Mouse (Mus musculus) small intestine, adult 2 months (tissue): ENCODE measurements at regions not wholly inside any gene's neighbourhood (a gene's known extent, or its start where the extent isn't known, plus 50 kb on each side); places are given as distances from the start of the nearest gene placed in this dataset.

ENCODE experiments used
- H3K27ac ChIP-seq: fragments of 200-500 bp; 2 replicates; pipeline ENCODE4 v1.5.1; 2012; ENCODE audit warnings: low read depth, low read length, control low read depth, inconsistent platforms; ENCODE audit not compliant: insufficient read depth
- H3K27me3 ChIP-seq: fragments of 200-500 bp; 2 replicates; pipeline ENCODE4 v1.6.1; 2012; ENCODE audit warnings: mild to moderate bottlenecking, moderate library complexity, low read length, inconsistent platforms; ENCODE audit not compliant: control insufficient read depth, insufficient read depth
- H3K36me3 ChIP-seq: fragments of 200-500 bp; 2 replicates; pipeline ENCODE4 v1.6.1; 2012; ENCODE audit warnings: mild to moderate bottlenecking, low read length, control low read depth, inconsistent platforms; ENCODE audit not compliant: control insufficient read depth, insufficient read depth
- H3K4me1 ChIP-seq: fragments of 200-500 bp; 2 replicates; pipeline ENCODE4 v1.6.1; 2012; ENCODE audit warnings: low read length, inconsistent platforms, mixed read lengths; ENCODE audit not compliant: control insufficient read depth, insufficient read depth, insufficient read length
- H3K4me3 ChIP-seq: fragments of 200-500 bp; 2 replicates; pipeline ENCODE4 v1.5.1; 2012; ENCODE audit warnings: low read depth, mild to moderate bottlenecking, control low read depth, inconsistent platforms, low read length, moderate library complexity
- CTCF ChIP-seq: fragments of 200-500 bp; IDR thresholded peaks from 2 replicates; pipeline ENCODE4 v1.5.1; 2012; ENCODE audit warnings: low read depth, mild to moderate bottlenecking, control low read depth, inconsistent platforms, low read length, moderate library complexity, mixed read lengths; ENCODE audit not compliant: insufficient replicate concordance, insufficient read length; ENCODE audit errors: extremely low read depth
- POLR2A ChIP-seq: fragments of 200-500 bp; IDR thresholded peaks from 2 replicates; pipeline ENCODE4 v1.6.1; 2012; ENCODE audit warnings: low read depth, mild to moderate bottlenecking, control low read depth, inconsistent platforms, low read length, moderate library complexity
- WGBS: fragments of 180-500 bp; shearing (Covaris S2); methylation state at CpG from one replicate; pipeline ENCODE4 v1.1.7; 2018; 5-methylcytosine and 5-hydroxymethylcytosine counted together

- TF ChIP-seq POLR2A, result no peak
- TF ChIP-seq CTCF, result no peak
- no peaks in the 10 kb centered on the region for H3K4me1 ChIP-seq
- 92% methylated on average over 5 of the region's 5 CpGs for WGBS
- H3K27ac ChIP-seq, result no peak overlapping the region
- H3K36me3 ChIP-seq, result no peaks in the 10 kb centered on the region
- no peak overlapping the region for H3K4me3 ChIP-seq
- H3K27me3 ChIP-seq, result no peaks in the 10 kb centered on the region
These were observed 576.2 kb downstream of the Ebf1 start for GRCm38 (mm10) chr11:45193319-45193718.

GRCm38 (mm10) chr11:45199520-45199919, 582.4 kb downstream of the Ebf1 start:
- no peaks in the 10 kb centered on the region for H3K36me3 ChIP-seq
- TF ChIP-seq CTCF, result no peak
- no peak for TF ChIP-seq POLR2A
- no peaks in the 10 kb centered on the region for H3K4me1 ChIP-seq
- no peaks in the 10 kb centered on the region for H3K27me3 ChIP-seq
- 67% methylated on average over 4 of the region's 4 CpGs for WGBS
- no peak overlapping the region for H3K4me3 ChIP-seq
- no peak overlapping the region for H3K27ac ChIP-seq

GRCm38 (mm10) chr11:45200714-45201405, 583.7 kb downstream of the Ebf1 start:
- H3K36me3 ChIP-seq, result no peaks in the 10 kb centered on the region
- H3K27ac ChIP-seq, result no peak overlapping the region
- WGBS, result 52% methylated on average over 9 of the region's 9 CpGs

GRCm38 (mm10) chr11:45203446-45203845, 586.3 kb downstream of the Ebf1 start:
- Histone ChIP-seq H3K27ac (no peak overlapping the region), H3K27me3 (no peaks in the 10 kb centered on the region), H3K36me3 (no peaks in the 10 kb centered on the region), H3K4me3 (no peak overlapping the region), H3K4me1 (no peaks in the 10 kb centered on the region)
- WGBS, result 75% methylated on average over 5 of the region's 5 CpGs
- TF ChIP-seq POLR2A (no peak), CTCF (no peak)

More at GRCm38 (mm10) chr11:45200714-45201405, 583.7 kb downstream of the Ebf1 start:
- Histone ChIP-seq H3K4me3 (no peak overlapping the region), H3K27me3 (no peaks in the 10 kb centered on the region), H3K4me1 (no peaks in the 10 kb centered on the region)
- TF ChIP-seq CTCF, result no peak
- no peak for TF ChIP-seq POLR2A

DNA sequence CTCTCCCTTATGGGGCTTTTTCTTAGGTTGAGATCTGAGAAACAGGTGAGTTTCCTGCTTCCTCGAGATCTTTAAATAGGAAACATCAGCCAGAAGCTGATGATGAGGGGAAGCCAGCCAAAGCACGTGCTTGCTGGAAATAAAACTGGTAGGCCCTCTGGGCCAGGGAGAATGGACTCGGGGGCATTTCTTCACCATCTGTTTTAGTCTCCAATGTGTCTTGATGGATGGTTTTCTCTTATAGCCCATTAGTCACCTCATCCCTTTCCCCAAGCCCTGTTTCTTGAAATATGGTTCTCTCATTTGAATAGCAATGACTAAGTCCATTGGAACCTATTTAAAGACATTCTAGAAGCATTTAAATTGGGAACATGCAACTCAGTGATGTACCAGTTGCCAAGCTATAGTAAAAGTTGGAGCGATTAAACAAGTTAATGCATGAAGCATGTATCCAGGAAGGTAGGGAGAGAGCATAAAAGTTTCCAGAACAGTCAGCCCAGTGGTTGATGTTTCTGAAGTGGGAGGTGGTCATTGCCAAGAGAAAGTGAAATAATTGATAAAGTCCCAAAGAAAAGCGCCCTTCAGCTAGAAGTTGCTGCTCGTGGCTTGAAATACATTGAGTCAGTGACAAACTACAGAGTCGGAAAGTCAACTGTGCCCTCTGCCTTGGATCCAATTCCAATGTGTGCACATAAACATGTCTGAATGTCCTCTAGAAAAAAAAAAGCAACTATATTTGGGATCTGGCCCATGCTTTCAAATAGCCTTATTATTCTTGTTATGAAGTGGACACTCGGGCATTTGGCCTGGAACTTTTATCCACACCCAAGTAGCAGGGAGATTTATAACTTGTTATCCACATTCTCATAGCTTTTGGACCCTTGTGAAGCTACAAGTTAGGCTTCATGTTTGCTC, 589.8 kb downstream of the Ebf1 start:
- TF ChIP-seq CTCF, result no peak
- no peak for TF ChIP-seq POLR2A
- Histone ChIP-seq H3K4me3 (no peak overlapping the region), H3K4me1 (no peaks in the 10 kb centered on the region), H3K27ac (no peak overlapping the region), H3K27me3 (no peaks in the 10 kb centered on the region), H3K36me3 (no peaks in the 10 kb centered on the region)
- WGBS, result 73% methylated on average over 8 of the region's 8 CpGs

DNA sequence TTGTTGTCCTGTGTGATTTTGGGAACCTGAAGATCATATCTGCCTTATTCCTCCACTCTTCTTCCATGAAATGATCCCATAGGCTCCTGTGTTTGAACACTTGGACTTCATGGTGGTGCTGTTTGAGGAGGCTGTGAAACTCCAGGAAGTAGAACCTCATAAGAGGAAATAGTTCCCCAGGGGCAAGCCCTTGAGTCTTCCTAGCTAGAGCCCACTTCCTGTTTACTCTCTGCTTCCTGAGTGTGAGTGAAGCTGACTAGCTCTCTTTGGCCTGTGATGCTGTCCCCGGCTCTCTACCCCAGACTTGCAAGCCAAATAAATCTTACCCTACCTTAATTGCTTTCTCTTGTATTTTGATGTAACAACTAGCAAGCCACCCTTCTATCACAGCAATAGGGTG, 597.0 kb downstream of the Ebf1 start:
- TF ChIP-seq POLR2A (no peak), CTCF (no peak)
- Histone ChIP-seq H3K4me1 (no peaks in the 10 kb centered on the region), H3K4me3 (no peak overlapping the region), H3K27ac (no peak overlapping the region), H3K36me3 (no peaks in the 10 kb centered on the region), H3K27me3 (no peaks in the 10 kb centered on the region)
- 52% methylated on average over 1 of the region's 1 CpGs for whole genome bisulfite sequencing

DNA sequence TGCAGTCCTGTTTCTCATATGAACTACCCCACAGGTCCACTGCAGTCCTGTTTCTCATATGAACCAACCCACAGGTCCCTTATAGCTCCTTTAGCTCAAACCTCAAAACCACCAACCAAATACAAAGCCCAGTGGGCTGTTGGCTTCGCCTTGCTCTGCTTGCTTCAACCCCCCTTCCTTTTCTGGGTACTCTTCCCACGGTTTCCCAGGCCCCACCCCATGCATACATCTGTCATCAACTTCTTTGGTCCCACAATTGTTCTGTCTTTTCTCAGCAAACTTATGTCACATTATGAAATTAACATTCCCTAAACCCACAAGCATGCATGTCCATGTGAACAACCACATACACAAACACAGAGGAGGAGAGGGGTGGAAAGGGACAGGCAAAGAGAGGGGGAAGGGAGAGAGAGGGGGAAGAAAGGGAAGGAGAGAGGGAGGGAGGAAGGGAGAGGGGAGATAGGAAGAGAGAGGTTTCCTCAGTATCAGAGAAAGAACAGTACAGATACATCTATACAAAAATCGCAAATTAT, 599.9 kb downstream of the Ebf1 start:
- TF ChIP-seq CTCF, result no peak
- TF ChIP-seq POLR2A, result no peak
- H3K4me1 ChIP-seq, result no peaks in the 10 kb centered on the region
- no peaks in the 10 kb centered on the region for H3K36me3 ChIP-seq
- H3K27ac ChIP-seq, result no peak overlapping the region
- no peaks in the 10 kb centered on the region for H3K27me3 ChIP-seq
- WGBS, result 57% methylated on average over 3 of the region's 3 CpGs
- H3K4me3 ChIP-seq, result no peak overlapping the region
